Mouse (Mus musculus) spleen, adult 2 months (tissue): ENCODE data around the gene Cacnb3. TPM values are rescaled to one million over a fixed set of nuclear protein-coding genes. Genes with fewer than 3 reads are reported as not detected.

Source experiments
- DNase-seq, 2 experiments: peaks; one replicate each; pipeline versions ENCODE4 v3.0.0 to v3.0.0-alpha.2; 2012 to 2021; ENCODE audit warnings: low spot score in 2 of 2, low read depth in 1 of 2
- H3K27ac ChIP-seq: fragments of 200-500 bp; 2 replicates; pipeline ENCODE4 v1.5.1; 2012; ENCODE audit warnings: low read length, inconsistent platforms; ENCODE audit not compliant: insufficient read depth
- H3K27me3 ChIP-seq: fragments of 200-500 bp; 2 replicates; pipeline ENCODE4 v1.6.1; 2012; ENCODE audit warnings: mild to moderate bottlenecking, moderate library complexity, low read length, inconsistent platforms; ENCODE audit not compliant: control insufficient read depth, insufficient read depth
- H3K36me3 ChIP-seq: fragments of 200-500 bp; 2 replicates; pipeline ENCODE4 v1.6.1; 2012; ENCODE audit warnings: mild to moderate bottlenecking, low read length, inconsistent platforms; ENCODE audit not compliant: control insufficient read depth, insufficient read depth
- H3K4me1 ChIP-seq: fragments of 200-500 bp; 2 replicates; pipeline ENCODE4 v1.6.1; 2011; ENCODE audit warnings: inconsistent platforms; ENCODE audit not compliant: control insufficient read depth, insufficient read depth, insufficient read length
- H3K4me3 ChIP-seq: fragments of 200-500 bp; 2 replicates; pipeline ENCODE4 v1.5.1; 2011; ENCODE audit warnings: mild to moderate bottlenecking, inconsistent platforms; ENCODE audit not compliant: insufficient read depth, insufficient read length; ENCODE audit errors: extremely low read depth
- CTCF ChIP-seq: fragments of 200-500 bp; IDR thresholded peaks from 2 replicates; pipeline ENCODE4 v1.5.1; 2011; ENCODE audit warnings: mild to moderate bottlenecking, inconsistent platforms; ENCODE audit not compliant: insufficient read depth, insufficient read length, insufficient replicate concordance; ENCODE audit errors: extremely low read depth
- POLR2A ChIP-seq: fragments of 200-500 bp; IDR thresholded peaks from 2 replicates; pipeline ENCODE4 v1.6.1; 2011; ENCODE audit warnings: low read depth, low read length, inconsistent platforms
- WGBS: fragments of 180-500 bp; shearing (Covaris S2); methylation state at CpG from one replicate; pipeline ENCODE4 v1.1.7; 2018; 5-methylcytosine and 5-hydroxymethylcytosine counted together
- polyA plus RNA-seq: library from polyadenylated mRNA; depleted of rRNA; stranded (reverse); fragments of >200 nt; gene quantifications from 2 replicates; pipeline ENCODE4 v1.2.3, GENCODE M21; 2012

Cacnb3 gene
- polyA plus RNA-seq, 1 experiment, result 22.4 TPM

GRCm38 (mm10) chr15:98616362-98617175 is 14.1 kb upstream of the Cacnb3 start:
- Histone ChIP-seq H3K36me3 (no peaks in the 10 kb centered on the region), H3K27ac (no peak overlapping the region), H3K4me1 (no peaks in the 10 kb centered on the region), H3K27me3 (no peaks in the 10 kb centered on the region), H3K4me3 (no peak overlapping the region)
- WGBS, result 65% methylated on average over 20 of the region's 20 CpGs
- TF ChIP-seq CTCF (no peak), POLR2A (no peak)
- no peak for DNase-seq

GRCm38 (mm10) chr15:98617176-98617537 is 13.5 kb upstream of the Cacnb3 start:
- H3K4me1 ChIP-seq, result no peaks in the 10 kb centered on the region
- H3K27ac ChIP-seq, result no peak overlapping the region
- TF ChIP-seq CTCF, result peak; percentile 53; the same call in 1 of the 2 replicates
- TF ChIP-seq POLR2A, result no peak
- no peaks in the 10 kb centered on the region for H3K27me3 ChIP-seq
- DNase-seq, result peak in 1 of 2 experiments; percentile 48
- H3K4me3 ChIP-seq, result no peak overlapping the region
- WGBS, result 2% methylated on average over 12 of the region's 12 CpGs
- H3K36me3 ChIP-seq, result no peaks in the 10 kb centered on the region

- H3K4me3 ChIP-seq, result no peak overlapping the region
- DNase-seq, result no peak
- TF ChIP-seq CTCF, result no peak
- TF ChIP-seq POLR2A, result no peak
- 25% methylated on average over 7 of the region's 7 CpGs for WGBS
- H3K36me3 ChIP-seq, result no peaks in the 10 kb centered on the region
- H3K27me3 ChIP-seq, result 0 out of 2 replicates have a peak, but pooled peaks cover 1% of the 10 kb centered on the region
- no peak overlapping the region for H3K27ac ChIP-seq
- H3K4me1 ChIP-seq, result no peaks in the 10 kb centered on the region; the same call in 1 of the 2 replicates
These were observed 8.4 kb upstream of the Cacnb3 start for GRCm38 (mm10) chr15:98622199-98622598.

DNA sequence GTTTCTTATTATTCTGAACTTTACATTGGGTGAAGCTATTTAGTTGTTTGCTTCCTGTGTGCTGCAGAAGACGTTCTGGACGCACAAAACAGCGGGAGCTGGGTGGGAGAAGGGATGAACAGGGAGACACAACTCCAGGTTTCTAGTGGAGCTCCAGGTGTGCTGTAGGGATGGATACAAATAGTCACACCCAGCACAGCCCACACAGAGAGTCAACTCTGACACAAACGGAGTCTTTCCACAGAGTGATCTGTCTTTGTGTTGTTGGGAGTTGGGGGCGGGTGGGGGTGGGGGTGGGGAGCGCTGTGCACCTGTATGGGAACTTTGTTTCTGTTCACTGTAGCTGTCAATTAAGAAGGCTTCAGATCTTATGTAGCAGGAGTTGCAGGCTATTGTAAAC is 7.9 kb upstream of the Cacnb3 start:
- H3K27ac ChIP-seq, result no peak overlapping the region
- H3K4me3 ChIP-seq, result no peak overlapping the region
- 44% methylated on average over 6 of the region's 6 CpGs for WGBS
- H3K36me3 ChIP-seq, result no peaks in the 10 kb centered on the region
- TF ChIP-seq POLR2A, result no peak
- no peak for TF ChIP-seq CTCF
- DNase-seq, result no peak
- no peaks in the 10 kb centered on the region; the same call in 1 of the 2 replicates for H3K4me1 ChIP-seq
- H3K27me3 ChIP-seq, result 0 out of 2 replicates have a peak, but pooled peaks cover 1% of the 10 kb centered on the region

DNA sequence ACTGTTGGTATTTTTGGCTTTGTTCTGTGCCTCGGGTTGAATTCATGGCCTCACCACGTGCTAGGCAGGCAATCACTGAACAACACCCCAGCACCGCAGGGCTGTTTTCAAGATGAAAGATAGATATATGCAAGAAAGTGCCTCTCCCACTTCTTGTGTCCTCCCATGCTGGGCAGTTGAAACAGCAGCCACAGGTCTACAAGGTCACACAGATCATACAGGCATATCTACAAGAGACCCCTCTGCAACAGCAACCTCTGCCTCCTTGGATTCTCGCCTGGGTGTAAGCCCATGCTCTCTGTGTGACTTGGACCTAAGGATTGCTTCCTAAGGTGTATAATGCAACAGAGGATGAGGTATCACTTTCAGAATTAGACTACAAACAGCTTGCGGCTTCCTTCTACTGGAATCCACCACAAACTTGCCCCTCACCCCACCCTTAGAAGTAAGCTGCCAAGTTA is 7.2 kb upstream of the Cacnb3 start:
- Histone ChIP-seq H3K4me1 (no peaks in the 10 kb centered on the region; the same call in 1 of the 2 replicates), H3K27ac (0 out of 2 replicates have a peak overlapping the region, but pooled peaks have one; percentile 1), H3K4me3 (no peak overlapping the region), H3K36me3 (no peaks in the 10 kb centered on the region), H3K27me3 (0 out of 2 replicates have a peak, but pooled peaks cover 1% of the 10 kb centered on the region)
- 51% methylated on average over 5 of the region's 5 CpGs for WGBS
- DNase-seq, result no peak
- TF ChIP-seq POLR2A (no peak), CTCF (no peak)

- Histone ChIP-seq H3K36me3 (no peaks in the 10 kb centered on the region), H3K27me3 (peaks cover 6% of the 10 kb centered on the region; the same call in 1 of the 2 replicates), H3K4me3 (no peak overlapping the region), H3K4me1 (no peaks in the 10 kb centered on the region; the same call in 1 of the 2 replicates), H3K27ac (no peak overlapping the region)
- TF ChIP-seq POLR2A (no peak), CTCF (no peak)
- 38% methylated on average over 8 of the region's 8 CpGs for WGBS
- no peak for DNase-seq
These were observed 4.6 kb upstream of the Cacnb3 start for GRCm38 (mm10) chr15:98626078-98626477.

- DNase-seq, result no peak
- H3K4me1 ChIP-seq, result no peaks in the 10 kb centered on the region; the same call in 1 of the 2 replicates
- 83% methylated on average over 7 of the region's 7 CpGs for WGBS
- H3K27ac ChIP-seq, result no peak overlapping the region
- no peaks in the 10 kb centered on the region for H3K36me3 ChIP-seq
- H3K27me3 ChIP-seq, result peaks cover 6% of the 10 kb centered on the region; the same call in 1 of the 2 replicates
- no peak overlapping the region for H3K4me3 ChIP-seq
- TF ChIP-seq POLR2A (no peak), CTCF (no peak)
These were observed 4.0 kb upstream of the Cacnb3 start for GRCm38 (mm10) chr15:98626487-98627212.
